Mouse (Mus musculus) lung, adult 2 months (tissue): Measurements from ENCODE around the gene Lect2.

Experiments
- CTCF ChIP-seq: fragments of 200-500 bp; IDR thresholded peaks from 2 replicates; pipeline ENCODE4 v1.5.1; 2011; ENCODE audit warnings: mild to moderate bottlenecking, low read length, control low read depth; ENCODE audit not compliant: insufficient read depth
- POLR2A ChIP-seq: fragments of 200-500 bp; IDR thresholded peaks from 2 replicates; pipeline ENCODE4 v1.6.1; 2011; ENCODE audit warnings: low read depth, mild to moderate bottlenecking, control low read depth, low read length, borderline replicate concordance; ENCODE audit errors: extremely low read depth

DNA sequence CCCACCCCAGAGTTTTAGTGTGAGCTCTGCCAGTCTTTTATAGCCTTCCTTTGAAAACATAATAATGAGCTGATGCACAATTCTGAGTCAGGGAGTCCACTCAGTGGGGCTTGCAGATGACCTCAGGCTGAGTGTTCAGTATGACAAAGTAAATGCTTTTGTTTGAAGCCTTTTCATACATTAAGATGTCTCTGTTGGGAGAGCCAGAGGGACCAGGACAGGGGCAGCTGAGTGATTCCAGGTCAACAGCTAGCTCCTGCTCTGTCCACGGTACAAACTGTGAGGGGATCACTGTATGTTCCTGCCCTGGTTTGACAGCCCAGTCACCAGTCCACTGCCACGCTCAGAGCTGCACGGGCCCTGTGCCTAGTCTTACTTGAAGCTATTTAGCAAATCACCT lies 34.4 kb upstream of the Lect2 start:
- TF ChIP-seq CTCF (no peak), POLR2A (no peak)
